Mouse (Mus musculus): ENCODE measurements around the gene Brat1. TPM values are rescaled to one million over a fixed set of nuclear protein-coding genes. Genes with fewer than 3 reads are reported as not detected.

The Brat1 gene
- total RNA-seq, 2 experiments from 2014 or later, result 26.5 to 28.8 TPM

GRCm38 (mm10) chr5:140733336-140733735 is 28.5 kb downstream of the Brat1 start:
- intact Hi-C loops (cut with DNase I), result no loop called here
- no peak for DNase-seq (ENCODE audit: extremely low spot score in 1 of 2, low spot score in 2 of 2)

- intact Hi-C loops (cut with DNase I), result no loop called here
- DNase-seq (ENCODE audit: extremely low spot score in 1 of 2, low spot score in 2 of 2), result no peak
These were observed 30.5 kb downstream of the Brat1 start for GRCm38 (mm10) chr5:140735297-140735696.

- intact Hi-C loops (cut with DNase I), result no loop called here
- no peak for DNase-seq (ENCODE audit: extremely low spot score in 1 of 2, low spot score in 2 of 2)
These were observed 31.4 kb downstream of the Brat1 start for GRCm38 (mm10) chr5:140736166-140736565.

- intact Hi-C loops (cut with DNase I), result loop anchor here (5.0 kb wide), 1 partner anchor 33 kb away; the partner anchor contains the start of gene Brat1
- no peak for DNase-seq (ENCODE audit: extremely low spot score in 1 of 2, low spot score in 2 of 2)
These were observed 35.0 kb downstream of the Brat1 start for GRCm38 (mm10) chr5:140739813-140740212.

- intact Hi-C loops (cut with DNase I), result loop anchor here (5.0 kb wide), 1 partner anchor 34 kb away; the partner anchor contains the start of gene Brat1
- peak in 1 of 2 experiments; percentile 74 for DNase-seq (ENCODE audit: extremely low spot score in 1 of 2, low spot score in 2 of 2)
These were observed 36.2 kb downstream of the Brat1 start for GRCm38 (mm10) chr5:140741040-140741439.

- no peak for DNase-seq (ENCODE audit: extremely low spot score in 1 of 2, low spot score in 2 of 2)
- intact Hi-C loops (cut with DNase I), result loop anchor here (5.0 kb wide), 1 partner anchor 35 kb away; the partner anchor contains the start of gene Brat1
These were observed 37.1 kb downstream of the Brat1 start for GRCm38 (mm10) chr5:140741877-140742276.

GRCm38 (mm10) chr5:140743706-140744131 is 38.9 kb downstream of the Brat1 start:
- intact Hi-C loops (cut with DNase I), result loop anchor here (5.0 kb wide), 1 partner anchor 36 kb away; the partner anchor contains the start of gene Brat1
- DNase-seq (ENCODE audit: extremely low spot score in 1 of 2, low spot score in 2 of 2), result no peak

GRCm38 (mm10) chr5:140748425-140748824 is 43.6 kb downstream of the Brat1 start:
- intact Hi-C loops (cut with DNase I), result no loop called here
- DNase-seq (ENCODE audit: extremely low spot score in 1 of 2, low spot score in 2 of 2), result no peak

GRCm38 (mm10) chr5:140749062-140749875 is 44.5 kb downstream of the Brat1 start:
- intact Hi-C loops (cut with DNase I), result no loop called here
- peak in 1 of 2 experiments; percentile 84 for DNase-seq (ENCODE audit: extremely low spot score in 1 of 2, low spot score in 2 of 2)

- no peak for DNase-seq (ENCODE audit: extremely low spot score in 1 of 2, low spot score in 2 of 2)
- intact Hi-C loops (cut with DNase I), result loop anchor here (5.0 kb wide), 1 partner anchor 214 kb away; no protein-coding TSS in a partner anchor
These were observed 46.1 kb downstream of the Brat1 start for GRCm38 (mm10) chr5:140750925-140751324.

GRCm38 (mm10) chr5:140752041-140752440 is 47.2 kb downstream of the Brat1 start:
- intact Hi-C loops (cut with DNase I), result loop anchor here (5.0 kb wide), 1 partner anchor 215 kb away; no protein-coding TSS in a partner anchor
- no peak for DNase-seq (ENCODE audit: extremely low spot score in 1 of 2, low spot score in 2 of 2)

GRCm38 (mm10) chr5:140752639-140753038 is 47.8 kb downstream of the Brat1 start:
- intact Hi-C loops (cut with DNase I), result loop anchor here (5.0 kb wide), 1 partner anchor 215 kb away; no protein-coding TSS in a partner anchor
- DNase-seq (ENCODE audit: extremely low spot score in 1 of 2, low spot score in 2 of 2), result no peak

- intact Hi-C loops (cut with DNase I), result loop anchor here (5.0 kb wide), 1 partner anchor 216 kb away; no protein-coding TSS in a partner anchor
- no peak for DNase-seq (ENCODE audit: extremely low spot score in 1 of 2, low spot score in 2 of 2)
These were observed 48.4 kb downstream of the Brat1 start for GRCm38 (mm10) chr5:140753223-140753622.

GRCm38 (mm10) chr5:140758864-140759263 is 54.1 kb downstream of the Brat1 start:
- no peak for DNase-seq (ENCODE audit: extremely low spot score in 1 of 2, low spot score in 2 of 2)
- intact Hi-C loops (cut with DNase I), result no loop called here

- no peak for DNase-seq (ENCODE audit: extremely low spot score in 1 of 2, low spot score in 2 of 2)
- intact Hi-C loops (cut with DNase I), result no loop called here
These were observed 57.7 kb downstream of the Brat1 start for GRCm38 (mm10) chr5:140762540-140762939.

GRCm38 (mm10) chr5:140764921-140765613 is 60.3 kb downstream of the Brat1 start:
- intact Hi-C loops (cut with DNase I), result no loop called here
- no peak for DNase-seq (ENCODE audit: extremely low spot score in 1 of 2, low spot score in 2 of 2)

- DNase-seq (ENCODE audit: extremely low spot score in 1 of 2, low spot score in 2 of 2), result no peak
- intact Hi-C loops (cut with DNase I), result no loop called here
These were observed 61.8 kb downstream of the Brat1 start for GRCm38 (mm10) chr5:140766566-140766965.

GRCm38 (mm10) chr5:140767704-140768141 is 62.9 kb downstream of the Brat1 start:
- peak; percentile 48 to 93 for DNase-seq (ENCODE audit: extremely low spot score in 1 of 2, low spot score in 2 of 2)
- intact Hi-C loops (cut with DNase I), result no loop called here

GRCm38 (mm10) chr5:140768333-140768732 is 63.5 kb downstream of the Brat1 start:
- no peak for DNase-seq (ENCODE audit: extremely low spot score in 1 of 2, low spot score in 2 of 2)
- intact Hi-C loops (cut with DNase I), result no loop called here

All from left cerebral cortex, postnatal 10 days (tissue).